Mouse (Mus musculus): ENCODE data around the gene Prss34. TPM values are rescaled to one million over a fixed set of nuclear protein-coding genes. Genes with fewer than 3 reads are reported as not detected.

The Prss34 gene
- polyA plus RNA-seq, 1 experiment from 2014 or later, result 0.18 TPM

- 0 out of 2 replicates have a peak, but pooled peaks cover 4% of the 10 kb centered on the region for H3K27me3 ChIP-seq (replicated peaks; ENCODE audit: control insufficient read depth, insufficient read depth, low read length)
- H3K9ac ChIP-seq (ENCODE audit: low read depth, low read length), result no peak overlapping the region
- no peaks in the 10 kb centered on the region for H3K4me1 ChIP-seq (replicated peaks; ENCODE audit: control insufficient read depth, insufficient read depth, low read length)
- no peak for ATAC-seq
- no peaks in the 10 kb centered on the region for H3K9me3 ChIP-seq (ENCODE audit: control insufficient read depth)
- no peak overlapping the region for H3K4me2 ChIP-seq (replicated peaks; ENCODE audit: low read depth)
- WGBS, result 2% methylated on average over 8 of the region's 8 CpGs
- H3K36me3 ChIP-seq (ENCODE audit: control insufficient read depth, insufficient read depth), result no peaks in the 10 kb centered on the region
- no peak overlapping the region for H3K27ac ChIP-seq (ENCODE audit: low read depth, low read length)
- TF ChIP-seq CTCF (IDR thresholded peaks at IDR 0.05; ENCODE audit: low read depth), result peak; percentile 96
- no peak overlapping the region for H3K4me3 ChIP-seq (ENCODE audit: low read depth, low read length)
Observed at GRCm38 (mm10) chr17:25333943-25334342, 35.7 kb downstream of the Prss34 start.

DNA sequence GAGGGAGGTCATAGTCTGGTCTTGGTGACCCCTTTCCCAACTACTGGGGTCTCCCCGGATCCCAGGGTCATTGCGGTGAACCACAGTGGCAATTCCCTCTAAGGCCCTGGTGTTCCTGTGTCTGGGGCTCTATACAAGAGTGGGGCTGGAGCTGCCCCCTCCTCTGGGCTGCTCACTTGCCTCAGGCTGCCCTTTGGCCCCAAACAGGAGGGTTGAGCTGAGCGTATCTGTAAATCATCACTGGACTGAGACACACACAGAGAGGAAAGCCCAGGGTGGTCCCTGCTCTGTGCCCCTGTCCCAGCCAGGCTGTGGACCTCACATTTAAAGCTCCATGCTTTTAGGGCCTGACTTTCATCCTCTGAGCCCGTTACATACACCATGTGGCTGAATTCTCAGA is 40.0 kb downstream of the Prss34 start:
- H3K4me1 ChIP-seq (replicated peaks; ENCODE audit: control insufficient read depth, insufficient read depth, low read length), result no peaks in the 10 kb centered on the region
- ATAC-seq, result no peak
- H3K9me3 ChIP-seq (ENCODE audit: control insufficient read depth), result no peaks in the 10 kb centered on the region
- H3K27me3 ChIP-seq (replicated peaks; ENCODE audit: control insufficient read depth, insufficient read depth, low read length), result 0 out of 2 replicates have a peak, but pooled peaks cover 4% of the 10 kb centered on the region
- H3K4me2 ChIP-seq (replicated peaks; ENCODE audit: low read depth), result no peak overlapping the region
- H3K9ac ChIP-seq (ENCODE audit: low read depth, low read length), result no peak overlapping the region
- 71% methylated on average over 4 of the region's 4 CpGs for whole genome bisulfite sequencing
- no peak for TF ChIP-seq CTCF (IDR thresholded peaks at IDR 0.05; ENCODE audit: low read depth)
- H3K36me3 ChIP-seq (ENCODE audit: control insufficient read depth, insufficient read depth), result no peaks in the 10 kb centered on the region
- H3K27ac ChIP-seq (ENCODE audit: low read depth, low read length), result no peak overlapping the region
- no peak overlapping the region for H3K4me3 ChIP-seq (ENCODE audit: low read depth, low read length)

DNA sequence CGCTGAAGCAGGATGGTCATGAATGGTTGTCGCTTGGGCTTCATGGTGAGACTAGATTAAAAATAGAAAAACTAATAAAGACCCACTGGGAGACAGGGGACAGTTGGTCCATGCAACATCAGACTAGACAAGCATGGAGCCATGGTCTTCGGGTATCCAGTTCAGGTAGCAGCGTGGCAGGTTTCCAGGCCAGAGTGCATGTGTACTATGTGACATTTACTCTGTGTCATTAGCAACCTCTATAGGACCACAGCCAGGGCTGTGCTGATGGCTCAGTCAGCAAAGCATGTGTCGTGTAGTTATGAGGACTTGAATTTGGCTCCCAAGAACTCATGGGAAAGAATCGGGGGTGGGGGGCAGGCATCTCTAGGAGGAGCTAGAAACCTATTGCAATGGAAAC is 41.8 kb downstream of the Prss34 start:
- Histone ChIP-seq H3K27ac (ENCODE audit: low read depth, low read length) (no peak overlapping the region), H3K9ac (ENCODE audit: low read depth, low read length) (no peak overlapping the region), H3K27me3 (replicated peaks; ENCODE audit: control insufficient read depth, insufficient read depth, low read length) (no peaks in the 10 kb centered on the region), H3K4me1 (replicated peaks; ENCODE audit: control insufficient read depth, insufficient read depth, low read length) (no peaks in the 10 kb centered on the region), H3K4me3 (ENCODE audit: low read depth, low read length) (no peak overlapping the region), H3K9me3 (ENCODE audit: control insufficient read depth) (no peaks in the 10 kb centered on the region), H3K4me2 (replicated peaks; ENCODE audit: low read depth) (no peak overlapping the region), H3K36me3 (ENCODE audit: control insufficient read depth, insufficient read depth) (no peaks in the 10 kb centered on the region)
- no peak for ATAC-seq
- 83% methylated on average over 6 of the region's 6 CpGs for WGBS
- no peak for TF ChIP-seq CTCF (IDR thresholded peaks at IDR 0.05; ENCODE audit: low read depth)

DNA sequence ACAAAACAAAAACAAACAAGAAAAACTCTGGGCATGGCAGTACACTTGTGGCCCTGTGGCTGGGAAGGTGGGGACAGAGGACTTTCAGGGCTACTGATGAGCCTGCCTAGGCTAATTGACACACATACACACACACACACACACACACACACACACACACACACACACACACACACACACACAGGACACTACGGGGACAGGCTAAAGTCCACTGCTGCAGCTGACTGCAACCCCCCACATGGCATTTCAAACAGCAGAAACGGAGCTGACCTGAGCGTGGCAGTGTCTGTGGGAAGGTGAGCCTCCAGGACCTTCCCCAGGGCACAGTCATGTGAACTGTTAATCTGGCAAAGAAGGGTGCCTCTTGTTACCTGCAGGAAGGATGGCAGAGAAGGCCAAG is 43.3 kb downstream of the Prss34 start:
- no peak overlapping the region for H3K27ac ChIP-seq (ENCODE audit: low read depth, low read length)
- no peak overlapping the region for H3K4me3 ChIP-seq (ENCODE audit: low read depth, low read length)
- no peaks in the 10 kb centered on the region for H3K9me3 ChIP-seq (ENCODE audit: control insufficient read depth)
- 28% methylated on average over 3 of the region's 3 CpGs for WGBS
- H3K36me3 ChIP-seq (ENCODE audit: control insufficient read depth, insufficient read depth), result no peaks in the 10 kb centered on the region
- no peak overlapping the region for H3K4me2 ChIP-seq (replicated peaks; ENCODE audit: low read depth)
- ATAC-seq, result no peak
- H3K9ac ChIP-seq (ENCODE audit: low read depth, low read length), result no peak overlapping the region
- no peak for TF ChIP-seq CTCF (IDR thresholded peaks at IDR 0.05; ENCODE audit: low read depth)
- H3K27me3 ChIP-seq (replicated peaks; ENCODE audit: control insufficient read depth, insufficient read depth, low read length), result no peaks in the 10 kb centered on the region
- H3K4me1 ChIP-seq (replicated peaks; ENCODE audit: control insufficient read depth, insufficient read depth, low read length), result no peaks in the 10 kb centered on the region

GRCm38 (mm10) chr17:25345462-25345861 is 47.3 kb downstream of the Prss34 start, which contains the start of gene Tpsab1:
Gene Tpsab1 (minus strand): TSS chr17:25345562.
- no peaks in the 10 kb centered on the region for H3K27me3 ChIP-seq (replicated peaks; ENCODE audit: control insufficient read depth, insufficient read depth, low read length)
- 86% methylated on average over 4 of the region's 4 CpGs for WGBS
- H3K9me3 ChIP-seq (ENCODE audit: control insufficient read depth), result no peaks in the 10 kb centered on the region
- H3K27ac ChIP-seq (ENCODE audit: low read depth, low read length), result no peak within 1 kb of the TSS
- no peak for ATAC-seq
- no peaks in the 10 kb centered on the region for H3K4me1 ChIP-seq (replicated peaks; ENCODE audit: control insufficient read depth, insufficient read depth, low read length)
- H3K4me2 ChIP-seq (replicated peaks; ENCODE audit: low read depth), result no peak within 1 kb of the TSS
- H3K4me3 ChIP-seq (ENCODE audit: low read depth, low read length), result no peak within 1 kb of the TSS
- TF ChIP-seq CTCF (IDR thresholded peaks at IDR 0.05; ENCODE audit: low read depth), result no peak
- no peak within 1 kb of the TSS for H3K9ac ChIP-seq (ENCODE audit: low read depth, low read length)
- H3K36me3 ChIP-seq (ENCODE audit: control insufficient read depth, insufficient read depth), result no peaks in the 10 kb centered on the region

Other genes starting within 250 kb of the Prss34 start
- 14.5 and 15.8 TPM in 2 replicates for gene Tmem204, start 214.8 kb upstream of the Prss34 start, polyA plus RNA-seq (2015; fragmentation: Nextera tagmentation; extraction: Ambion mirVana)
- gene Telo2, start 182.4 kb upstream of the Prss34 start, polyA plus RNA-seq (2015; fragmentation: Nextera tagmentation; extraction: Ambion mirVana), result 7.6 and 8.7 TPM in 2 replicates
- gene Ptx4, start 177.6 kb upstream of the Prss34 start, polyA plus RNA-seq (2015; fragmentation: Nextera tagmentation; extraction: Ambion mirVana), result 0.25 and 0.27 TPM in 2 replicates
- 18.5 and 21.7 TPM in 2 replicates for gene Clcn7, start 165.0 kb upstream of the Prss34 start, polyA plus RNA-seq (2015; fragmentation: Nextera tagmentation; extraction: Ambion mirVana)
- gene Ccdc154, start 135.9 kb upstream of the Prss34 start, polyA plus RNA-seq (2015; fragmentation: Nextera tagmentation; extraction: Ambion mirVana), result not detected in 2 replicates
- gene Gm38655, start 122.9 kb upstream of the Prss34 start, polyA plus RNA-seq (2015; fragmentation: Nextera tagmentation; extraction: Ambion mirVana), result 0.30 TPM in 1 of 2 replicates, not detected in the other
- gene BC003965, start 113.8 kb upstream of the Prss34 start, polyA plus RNA-seq (2015; fragmentation: Nextera tagmentation; extraction: Ambion mirVana), result 17.5 and 18.5 TPM in 2 replicates
- gene Unkl, start 110.0 kb upstream of the Prss34 start, polyA plus RNA-seq (2015; fragmentation: Nextera tagmentation; extraction: Ambion mirVana), result 1.9 and 2.2 TPM in 2 replicates
- 41.0 and 42.1 TPM in 2 replicates for gene Gnptg, start 58.3 kb upstream of the Prss34 start, polyA plus RNA-seq (2015; fragmentation: Nextera tagmentation; extraction: Ambion mirVana)
- 23.3 and 23.4 TPM in 2 replicates for gene Tsr3, start 58.2 kb upstream of the Prss34 start, polyA plus RNA-seq (2015; fragmentation: Nextera tagmentation; extraction: Ambion mirVana)
- 0.86 and 1.1 TPM in 2 replicates for gene Baiap3, start 42.0 kb upstream of the Prss34 start, polyA plus RNA-seq (2015; fragmentation: Nextera tagmentation; extraction: Ambion mirVana)
- gene Ube2i, start 23.8 kb upstream of the Prss34 start, polyA plus RNA-seq (2015; fragmentation: Nextera tagmentation; extraction: Ambion mirVana), result 253 and 257 TPM in 2 replicates
- gene Prss28, start 10.3 kb downstream of the Prss34 start, polyA plus RNA-seq (2015; fragmentation: Nextera tagmentation; extraction: Ambion mirVana), result not detected in 2 replicates
- gene Prss29, start 20.3 kb downstream of the Prss34 start, polyA plus RNA-seq (2015; fragmentation: Nextera tagmentation; extraction: Ambion mirVana), result not detected in 2 replicates
- 0.10 and 0.20 TPM in 2 replicates for gene Tpsab1, start 47.2 kb downstream of the Prss34 start, polyA plus RNA-seq (2015; fragmentation: Nextera tagmentation; extraction: Ambion mirVana)
- gene Tpsb2, start 67.9 kb downstream of the Prss34 start, polyA plus RNA-seq (2015; fragmentation: Nextera tagmentation; extraction: Ambion mirVana), result 6.7 and 7.8 TPM in 2 replicates
- gene Tpsg1, start 70.9 kb downstream of the Prss34 start, polyA plus RNA-seq (2015; fragmentation: Nextera tagmentation; extraction: Ambion mirVana), result 11.0 and 13.3 TPM in 2 replicates
- 1.7 and 1.9 TPM in 2 replicates for gene Cacna1h, start 135.4 kb downstream of the Prss34 start, polyA plus RNA-seq (2015; fragmentation: Nextera tagmentation; extraction: Ambion mirVana)
- gene Tekt4, start 156.2 kb downstream of the Prss34 start, polyA plus RNA-seq (2015; fragmentation: Nextera tagmentation; extraction: Ambion mirVana), result not detected in 2 replicates
- gene Sstr5, start 198.9 kb downstream of the Prss34 start, polyA plus RNA-seq (2015; fragmentation: Nextera tagmentation; extraction: Ambion mirVana), result 0.64 and 0.77 TPM in 2 replicates